Mouse (Mus musculus) heart, postnatal 25 days (tissue): Measurements from ENCODE around the gene Mrps17. TPM values are rescaled to one million over a fixed set of nuclear protein-coding genes. Genes with fewer than 3 reads are reported as not detected.

Source experiments
- DNase-seq: peaks from one replicate; pipeline ENCODE4 v3.0.0; 2022; ENCODE audit warnings: low spot score
- intact Hi-C: fragments of 180-260 bp; cut with DNase I; formaldehyde crosslinking; loops from one replicate; pipeline ENCODE4 v1.15.1; 2025
- total RNA-seq, 2 experiments: library from RNA; stranded (reverse); gene quantifications; 2 replicates each; pipeline ENCODE4 v1.2.3; 2021

Mrps17 gene
- total RNA-seq, 2 experiments from 2014 or later = 78.7 to 99.2 TPM

DNA sequence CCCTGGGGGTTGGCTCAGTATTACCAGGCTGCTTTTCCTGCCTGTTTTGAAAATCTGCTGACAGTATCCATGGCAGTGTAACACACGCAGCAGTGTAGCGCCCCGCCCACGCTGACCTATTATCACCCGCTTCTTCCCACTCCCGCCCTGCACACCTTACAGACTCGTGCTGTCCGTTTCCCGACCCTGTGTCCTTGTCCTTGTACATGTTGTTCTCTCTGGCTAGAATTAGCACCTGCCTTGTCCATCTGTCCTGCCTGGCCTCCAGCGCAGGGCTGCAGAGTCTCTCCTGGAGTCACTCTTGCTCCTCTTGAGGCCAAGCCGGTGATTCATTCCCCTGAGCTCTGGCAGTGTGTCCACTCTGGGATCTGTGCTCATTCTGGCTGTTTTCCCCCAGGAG is 15.0 kb downstream of the Mrps17 start:
- intact Hi-C loops = no loop called here
- DNase-seq = peak; percentile 50

DNA sequence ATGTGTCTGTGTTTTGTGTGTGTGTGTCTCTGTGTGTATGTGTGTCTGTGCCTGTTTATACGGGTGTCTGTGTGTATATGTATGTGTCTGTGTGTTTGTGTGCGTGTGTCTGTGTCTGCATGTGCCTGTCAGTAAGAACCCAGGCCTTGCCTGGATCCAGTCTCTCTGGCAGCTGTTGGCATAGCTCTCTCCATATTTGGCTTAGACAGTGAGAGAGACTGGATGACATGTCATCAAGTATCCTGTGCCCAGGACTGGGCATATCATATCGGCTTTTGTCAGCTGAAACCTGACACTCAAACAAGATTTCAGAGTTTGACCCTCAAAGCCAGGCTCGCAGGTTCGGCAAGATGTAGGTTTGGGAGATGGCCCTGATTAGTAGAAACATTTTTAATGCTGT is 15.7 kb downstream of the Mrps17 start:
- intact Hi-C loops = no loop called here
- DNase-seq = peak; percentile 24

- DNase-seq = no peak
- intact Hi-C loops = loop anchor here (2.0 kb wide), 1 partner anchor 130 kb away; no protein-coding TSS in a partner anchor
These were observed 25.7 kb downstream of the Mrps17 start for GRCm38 (mm10) chr5:129740976-129741375.

GRCm38 (mm10) chr5:129742903-129743488 is 27.7 kb downstream of the Mrps17 start:
- intact Hi-C loops = no loop called here
- no peak for DNase-seq

GRCm38 (mm10) chr5:129744050-129744449 is 28.8 kb downstream of the Mrps17 start:
- no peak for DNase-seq
- intact Hi-C loops = no loop called here

DNA sequence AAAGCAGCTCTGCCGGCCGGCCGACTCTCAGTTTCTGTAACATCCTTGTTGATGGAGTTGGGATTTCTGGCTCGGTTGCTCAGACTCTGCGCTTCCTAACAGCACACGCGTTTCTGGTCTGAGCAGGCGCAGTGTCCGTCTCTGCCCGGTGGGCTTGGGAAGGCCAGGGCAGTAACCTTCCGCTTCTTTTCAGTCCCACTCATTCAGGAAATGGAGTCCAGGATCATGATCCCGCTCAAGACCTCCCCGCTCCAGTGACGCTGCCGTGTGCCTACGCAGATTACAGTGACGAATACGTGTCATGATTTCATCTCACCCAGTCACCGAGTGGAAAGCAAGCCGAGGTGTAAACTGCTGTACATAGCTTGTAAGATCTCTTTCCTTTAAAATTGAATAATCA is 41.6 kb downstream of the Mrps17 start:
- no peak for DNase-seq
- intact Hi-C loops = no loop called here

GRCm38 (mm10) chr5:129759929-129760480 is 44.7 kb downstream of the Mrps17 start:
- no peak for DNase-seq
- intact Hi-C loops = no loop called here

- intact Hi-C loops = no loop called here
- no peak for DNase-seq
These were observed 46.7 kb downstream of the Mrps17 start for GRCm38 (mm10) chr5:129761865-129762540.

GRCm38 (mm10) chr5:129770443-129771355 is 55.4 kb downstream of the Mrps17 start:
- intact Hi-C loops = no loop called here
- DNase-seq = no peak

Other genes with a start within 250 kb of the Mrps17 start
- gene Sfswap, start 214.3 kb upstream of the Mrps17 start, total RNA-seq = 10 to 100 TPM; 30.3 to 33.7 TPM
- 1 to 10 TPM in 1 of 2 experiments, under 1 TPM in 1; 0.98 to 1.2 TPM for gene Mmp17, start 131.3 kb upstream of the Mrps17 start, total RNA-seq
- gene Zfp11, start 45.4 kb upstream of the Mrps17 start, total RNA-seq = 1 to 10 TPM; 3.4 to 3.8 TPM
- not detected for gene Sept14, start 7.0 kb upstream of the Mrps17 start, total RNA-seq
- 100 to 1,000 TPM; 737 to 807 TPM for gene Nipsnap2, start 9.6 kb downstream of the Mrps17 start, total RNA-seq
- gene Psph, start 72.0 kb downstream of the Mrps17 start, total RNA-seq = 10 to 100 TPM; 10.6 to 13.2 TPM
- 10 to 100 TPM; 10.0 to 12.2 TPM for gene Sumf2, start 131.5 kb downstream of the Mrps17 start, total RNA-seq
- gene Chchd2, start 172.0 kb downstream of the Mrps17 start, total RNA-seq = 1,000 to 10,000 TPM; 1,029 to 1,056 TPM
- under 1 TPM; 0.21 to 0.31 TPM for gene Zbed5, start 180.2 kb downstream of the Mrps17 start, total RNA-seq
- gene Phkg1, start 183.1 kb downstream of the Mrps17 start, total RNA-seq = 10 to 100 TPM; 16.1 to 18.4 TPM
- gene Nupr1l, start 193.0 kb downstream of the Mrps17 start, total RNA-seq = 1 to 10 TPM; 1.1 to 1.5 TPM
- 10 to 100 TPM; 14.1 to 16.4 TPM for gene Vkorc1l1, start 226.5 kb downstream of the Mrps17 start, total RNA-seq